13 mouse cellular contexts compared by ENCODE assay signal in the genomic region with DNA sequence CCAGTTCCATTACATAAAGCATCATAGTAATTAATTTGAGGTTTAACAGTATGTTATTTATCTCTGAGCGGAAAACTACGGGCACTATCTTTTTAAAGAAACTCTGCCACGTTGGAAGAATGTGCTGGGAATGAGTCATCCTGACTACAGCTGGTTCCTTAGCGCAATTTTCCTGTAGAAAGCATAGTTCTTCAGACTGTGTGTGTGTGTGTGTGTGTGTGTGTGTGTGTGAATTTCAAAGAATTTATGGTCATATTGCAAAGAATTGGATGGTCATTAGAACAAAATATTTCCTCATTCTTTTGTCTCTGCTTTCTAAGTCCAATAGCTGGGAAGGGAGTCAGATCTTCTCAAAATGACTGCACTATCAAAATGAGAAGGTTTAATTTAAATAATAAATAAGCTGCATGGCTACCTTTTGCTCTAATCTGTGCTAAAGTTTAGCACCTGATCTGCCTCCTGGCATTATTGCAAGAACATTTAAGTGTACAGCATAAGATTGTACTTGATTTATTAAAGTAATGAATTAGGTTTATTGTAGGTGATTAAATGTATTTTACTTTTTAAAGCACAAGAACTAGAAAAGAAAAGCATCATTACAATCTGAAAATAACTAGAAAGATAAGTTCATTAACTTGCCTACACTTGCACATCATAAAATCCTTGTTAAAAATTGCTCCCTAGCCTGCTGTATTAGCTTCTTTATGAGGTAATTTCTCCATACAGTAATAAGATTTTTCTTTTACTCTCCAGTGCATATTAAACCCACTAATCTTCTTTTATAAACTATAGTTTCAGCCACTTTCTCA.
DNase-seq lines count a peak whose midpoint lies in the region.
"Had no signal": no experiment of that assay in that cellular context is flagged by ENCODE, and none has a peak within 500 bp of the region (broad histone marks: within the 10 kb centered on the region; RNA-seq: fewer than 3 reads in every experiment).

No protein-coding gene starts in this region.

- DNase-seq in left cerebral cortex, postnatal 25 days (ENCODE audit: low spot score in 2 of 2), result peak; percentile 16 to 63
- DNase-seq in left cerebral cortex, postnatal 4 days, result no peak
- DNase-seq in 3T3-L1 (ENCODE audit: low read depth, low spot score), result peak; percentile 31
- DNase-seq in brain, adult 2 months (ENCODE audit: low read depth, low spot score), result peak; percentile 80
- DNase-seq in right cerebral cortex, postnatal 14 days, result peak; percentile 13
- DNase-seq in layer of hippocampus, postnatal 25 days (ENCODE audit: extremely low spot score in 1 of 2, low spot score in 1 of 2), result no peak
- no peak for DNase-seq in urinary bladder, postnatal 25 days (ENCODE audit: low spot score)
- DNase-seq: cerebellum, adult 2 months; gastrocnemius, postnatal 25 days; layer of hippocampus, postnatal 36 days; lung, adult 2 months; spleen, adult 18-20 months; thymus, adult 18-20 months had no signal

- intact Hi-C loops in left cerebral cortex, postnatal 25 days (cut with DNase I), result no loop called here
- intact Hi-C loops in left cerebral cortex, postnatal 4 days (cut with DNase I), result no loop called here

Comparison
In these comparisons a context has a peak if more than half of its experiments do, and no peak if none do; other contexts are left out.
1. DNase-seq: peak in left cerebral cortex, postnatal 25 days (2 of 2), 3T3-L1 (single experiment), brain, adult 2 months (single experiment) and right cerebral cortex, postnatal 14 days (single experiment); none in left cerebral cortex, postnatal 4 days (single experiment), layer of hippocampus, postnatal 25 days (0 of 2) and urinary bladder, postnatal 25 days (single experiment).